Mouse (Mus musculus): ENCODE measurements around the gene Mamdc4.

The Mamdc4 gene

GRCm38 (mm10) chr2:25574579-25575431, at the start of gene Mamdc4, which contains the start of gene Phpt1:
Gene Mamdc4 (minus strand): TSS chr2:25574845.
Gene Phpt1 (minus strand): TSS chr2:25575224.
- DNase-seq, result peak; percentile 93 to 97

GRCm38 (mm10) chr2:25621229-25622200, 46.9 kb upstream of the Mamdc4 start, which contains the start of gene Tmem141:
Gene Tmem141 (minus strand): TSS chr2:25622005.
- peak; percentile 93 to 96 for DNase-seq

- DNase-seq, result no peak
Observed at GRCm38 (mm10) chr2:25620852-25621228, 46.2 kb upstream of the Mamdc4 start.

- no peak for DNase-seq
Observed at GRCm38 (mm10) chr2:25620386-25620785, 45.7 kb upstream of the Mamdc4 start.

- DNase-seq, result no peak
Observed at GRCm38 (mm10) chr2:25617578-25617977, 42.9 kb upstream of the Mamdc4 start, which contains the start of gene Ccdc183. Gene Ccdc183 (minus strand): TSS chr2:25617678.

- no peak for DNase-seq
Observed at GRCm38 (mm10) chr2:25616398-25616797, 41.8 kb upstream of the Mamdc4 start.

GRCm38 (mm10) chr2:25608671-25609070, 34.0 kb upstream of the Mamdc4 start:
- DNase-seq, result peak in 1 of 2 experiments; percentile 27

DNA sequence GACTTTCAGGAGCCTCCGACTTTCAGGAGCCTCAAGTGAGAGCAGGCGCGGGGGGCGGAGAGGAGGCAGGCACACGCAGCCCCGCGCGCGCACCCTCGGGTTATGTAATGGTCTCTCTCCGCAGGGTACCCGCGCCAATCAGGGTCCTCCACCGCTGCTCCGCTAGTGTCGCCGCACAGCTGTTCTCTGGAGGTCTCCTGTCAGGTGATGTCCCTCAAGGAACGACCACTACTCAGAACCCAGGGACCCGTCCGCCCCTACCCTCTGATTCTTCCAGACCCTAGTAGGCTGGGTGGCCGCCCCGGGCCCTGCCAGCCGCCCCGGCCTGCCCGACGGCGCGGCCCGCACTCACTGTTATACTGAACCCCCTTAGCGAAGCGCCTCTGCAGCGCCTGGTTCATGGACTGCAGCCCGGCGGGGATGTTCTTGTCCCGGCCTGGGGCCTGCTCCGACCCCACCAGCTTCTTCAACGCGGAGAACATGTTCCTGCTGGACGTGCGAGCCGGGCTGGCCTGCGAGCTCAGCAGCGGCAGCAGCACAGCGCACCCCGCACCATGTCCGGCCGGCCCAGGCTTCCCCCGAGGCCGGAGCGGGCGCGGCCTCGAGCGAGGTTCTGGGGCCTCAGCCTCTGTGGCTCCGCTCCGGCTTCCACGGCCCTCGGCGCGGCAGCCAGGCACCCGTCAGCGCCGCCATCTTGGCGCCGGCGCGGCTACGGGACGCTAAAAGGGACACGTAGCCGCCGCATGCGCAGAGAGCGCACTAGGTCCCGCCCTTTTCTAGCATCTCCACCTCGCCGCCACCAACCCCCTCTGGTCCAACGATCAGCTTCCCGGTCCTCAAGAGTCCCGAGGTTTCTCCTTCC, 33.3 kb upstream of the Mamdc4 start, which contains the start of gene Rabl6:
Gene Rabl6 (minus strand): TSS at position 761 of the 862 bp plus-strand sequence.
- peak; percentile 84 to 98 for DNase-seq

- no peak for DNase-seq
Observed at GRCm38 (mm10) chr2:25602526-25602925, 27.9 kb upstream of the Mamdc4 start.

DNA sequence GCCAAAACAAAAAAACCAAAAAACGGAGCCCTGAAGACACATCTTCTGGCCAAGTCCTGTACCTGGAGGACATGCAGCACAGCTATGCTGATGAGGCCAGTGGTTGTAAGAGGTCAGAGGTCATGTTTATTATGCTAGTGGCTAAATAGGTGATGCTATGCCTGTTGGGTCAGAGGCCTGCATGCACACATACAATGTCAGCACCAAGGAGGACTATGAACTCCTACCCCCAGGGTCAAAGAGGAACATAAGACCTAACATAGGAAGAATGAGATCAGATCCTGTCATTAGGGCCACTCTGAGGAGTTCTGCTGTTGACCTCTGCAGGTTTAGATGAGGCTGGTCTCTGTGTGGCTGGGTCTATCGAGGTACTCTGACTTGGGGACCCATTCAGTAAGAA, 25.4 kb upstream of the Mamdc4 start:
- DNase-seq, result no peak

- DNase-seq, result no peak
Observed at GRCm38 (mm10) chr2:25598749-25599148, 24.1 kb upstream of the Mamdc4 start.

DNA sequence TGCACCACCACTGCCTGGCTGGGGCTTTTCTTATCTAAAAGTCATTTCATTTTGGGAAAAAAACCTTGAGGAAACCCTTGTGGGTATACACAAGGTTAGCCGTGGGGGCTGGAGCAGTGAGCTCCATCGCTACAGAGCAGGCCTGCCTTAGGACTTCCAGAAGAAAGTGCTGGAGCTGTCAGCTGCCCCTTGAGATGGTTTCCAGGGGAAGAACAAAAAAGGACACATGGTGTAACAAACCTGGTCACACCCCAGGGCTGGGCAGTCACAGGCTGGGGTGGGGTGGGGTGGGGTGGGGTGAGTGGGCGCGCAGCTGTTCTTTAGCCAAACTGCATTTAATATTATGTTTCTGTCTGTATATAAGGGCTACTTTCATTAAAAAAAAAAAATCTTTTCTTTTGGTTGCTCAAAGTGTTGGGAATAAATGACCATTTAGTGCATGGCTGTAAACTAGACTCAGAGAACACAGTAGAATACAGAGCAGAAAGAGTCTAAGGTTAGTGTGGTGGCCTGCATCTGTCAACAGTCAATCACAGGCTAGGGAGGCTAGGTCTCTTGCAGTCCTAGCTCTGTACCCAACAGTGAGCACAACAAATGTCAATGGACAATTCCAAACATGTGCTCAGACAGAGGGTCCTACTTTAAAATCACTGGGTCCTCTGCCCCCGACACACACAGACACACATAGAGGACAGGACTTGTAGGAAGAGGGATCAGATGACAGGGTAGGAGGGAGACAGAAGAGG, 22.3 kb upstream of the Mamdc4 start:
- DNase-seq, result no peak

GRCm38 (mm10) chr2:25591863-25592262, 17.2 kb upstream of the Mamdc4 start:
- DNase-seq, result peak; percentile 59 to 61

DNA sequence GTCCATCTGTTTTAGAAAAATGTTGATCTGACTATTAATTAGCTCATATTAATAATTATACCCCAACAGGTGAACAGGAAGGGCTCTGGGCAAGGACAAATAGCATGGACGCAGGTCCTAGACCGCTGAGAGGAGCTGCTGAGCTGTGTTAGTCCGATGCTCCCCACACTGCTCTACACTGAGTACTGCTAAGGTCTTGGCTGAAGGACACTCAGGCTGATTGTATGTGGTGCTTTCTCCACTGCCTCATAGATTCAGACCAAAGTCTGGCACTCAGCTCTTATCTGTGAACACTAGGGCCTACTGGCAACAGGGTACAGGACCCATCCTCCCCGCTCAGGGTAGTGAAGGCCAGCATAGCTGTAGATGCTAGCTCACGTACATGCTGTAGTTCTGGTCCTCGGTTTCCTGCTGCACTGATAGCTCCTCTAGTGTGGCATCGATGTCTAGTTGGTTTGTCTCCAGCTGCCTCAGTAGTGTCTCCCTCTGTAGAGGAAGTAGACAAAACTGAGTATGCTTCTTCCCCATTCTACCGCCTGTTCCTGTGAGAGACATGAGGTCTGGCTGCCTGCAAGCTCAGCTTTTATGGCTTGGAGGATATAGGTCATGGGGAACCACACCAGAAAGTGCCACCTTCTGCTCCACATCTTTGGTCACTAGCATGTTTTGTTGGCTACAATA, 13.7 kb upstream of the Mamdc4 start:
- no peak for DNase-seq

DNA sequence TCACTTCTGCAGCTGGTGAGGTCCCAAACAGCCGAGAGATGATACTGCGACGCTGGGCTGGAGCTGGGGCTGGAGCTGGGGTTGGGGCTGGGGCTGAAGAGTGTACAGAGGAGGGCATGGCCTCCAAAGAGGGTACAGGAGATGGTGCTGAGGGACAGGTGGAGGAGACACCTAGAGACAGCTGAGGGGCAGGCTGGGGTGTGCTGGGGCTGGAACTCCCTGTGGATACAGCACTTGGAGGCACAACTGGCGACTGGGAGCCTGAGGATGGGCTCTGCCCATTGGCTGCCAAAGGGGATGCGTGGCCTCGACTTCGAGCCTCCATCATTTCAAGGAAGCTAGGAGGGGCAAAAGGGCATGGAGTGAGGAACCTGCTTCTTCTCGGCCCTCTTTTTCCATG, 12.6 kb upstream of the Mamdc4 start:
- no peak for DNase-seq

DNA sequence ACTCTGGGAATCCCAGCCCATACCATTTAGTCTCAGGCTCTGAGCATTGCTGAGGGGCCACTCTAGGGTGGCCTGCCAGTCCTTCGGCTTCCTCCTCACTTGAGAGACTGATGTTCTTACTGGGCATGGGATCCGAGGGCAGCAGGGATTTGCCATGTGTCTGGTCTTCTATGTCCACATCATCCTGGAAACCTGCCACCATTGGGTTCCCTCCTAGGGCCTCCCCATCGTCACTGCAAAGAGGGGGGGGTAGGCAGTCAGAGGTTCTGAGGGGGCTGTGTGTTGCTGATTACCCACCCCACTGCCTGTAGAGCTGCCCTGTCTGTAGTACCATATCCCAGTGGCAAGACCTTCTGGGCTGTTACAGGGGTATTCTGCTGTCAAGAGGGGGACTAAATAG, 11.0 kb upstream of the Mamdc4 start:
- DNase-seq, result peak; percentile 20 to 30

GRCm38 (mm10) chr2:25584856-25585255, 10.2 kb upstream of the Mamdc4 start:
- peak; percentile 13 to 24 for DNase-seq

DNA sequence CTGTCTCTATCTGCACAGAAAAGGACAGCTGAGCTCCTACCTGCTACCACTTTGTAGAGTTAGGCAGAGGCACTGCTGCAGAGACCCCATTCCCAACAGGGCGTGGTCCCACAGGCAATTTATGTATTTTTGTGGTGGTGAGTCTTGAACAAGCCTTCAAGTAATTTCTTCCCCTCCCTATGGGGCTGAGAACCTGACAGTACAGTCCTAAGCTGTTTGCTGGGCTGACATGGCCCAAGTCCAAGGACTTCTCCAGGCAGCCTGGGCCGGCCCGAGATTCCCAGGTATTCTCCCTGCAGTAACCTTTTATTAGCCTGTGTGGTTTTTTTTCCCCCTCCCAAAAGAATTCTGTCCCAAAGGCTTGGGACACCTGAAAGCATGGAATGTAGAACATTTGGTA, 9.5 kb upstream of the Mamdc4 start:
- peak; percentile 60 for DNase-seq

DNA sequence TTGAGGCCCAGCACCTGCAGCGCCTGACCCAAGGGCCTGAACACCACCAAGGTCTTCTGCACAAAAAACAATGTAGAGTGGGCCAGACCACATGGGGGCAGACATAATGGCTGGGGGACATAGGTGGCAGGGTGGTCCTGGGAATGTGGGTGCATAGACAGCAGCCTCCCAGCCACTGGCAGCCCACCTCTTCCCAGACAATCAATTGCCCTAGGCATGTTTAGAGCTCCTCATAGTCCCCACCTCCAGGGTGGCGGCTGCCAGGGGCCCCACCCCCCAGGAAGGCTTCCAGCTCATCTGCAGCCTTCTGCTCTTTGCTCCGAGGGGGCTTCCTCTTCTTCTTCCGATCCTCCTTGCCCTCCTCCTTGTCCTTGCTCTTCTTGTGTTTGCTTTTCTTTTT, 8.9 kb upstream of the Mamdc4 start:
- peak; percentile 21 to 30 for DNase-seq

GRCm38 (mm10) chr2:25583120-25583481, 8.5 kb upstream of the Mamdc4 start:
- DNase-seq, result peak; percentile 17 to 39

All from cerebellum, adult 18-20 months (tissue).